Mouse (Mus musculus) midbrain, embryonic 14.5 days (tissue): ENCODE data around the gene Cpsf4l. TPM values are rescaled to one million over a fixed set of nuclear protein-coding genes. Genes with fewer than 3 reads are reported as not detected.

Experiments used
- ATAC-seq: fragments of 200-750 bp; cut with Nextera tagmentation; 2 replicates; pipeline ENCODE4 v1.8.0; 2017; ENCODE audit warnings: moderate number of reproducible peaks, moderate library complexity; ENCODE audit not compliant: low FRiP score, low TSS enrichment
- DNase-seq: peaks from one replicate; pipeline ENCODE4 v3.0.0-alpha.2; 2015
- H3K27ac ChIP-seq: fragments of 300-500 bp; sonication (generic); replicated peaks from 2 replicates; pipeline ENCODE4 v1.5.1; 2014; ENCODE audit warnings: mild to moderate bottlenecking, low read depth, low read length, moderate library complexity
- H3K27me3 ChIP-seq: fragments of 300-500 bp; sonication (generic); 2 replicates; pipeline ENCODE4 v1.6.1; 2014; ENCODE audit warnings: low read length, control low read depth, mixed read lengths; ENCODE audit not compliant: control insufficient read depth, insufficient read depth
- H3K36me3 ChIP-seq: fragments of 300-500 bp; sonication (generic); 2 replicates; pipeline ENCODE4 v1.6.1; 2014; ENCODE audit warnings: low read length, control low read depth; ENCODE audit not compliant: control insufficient read depth, insufficient read depth
- H3K4me1 ChIP-seq: fragments of 300-500 bp; sonication (generic); 2 replicates; pipeline ENCODE4 v1.6.1; 2014; ENCODE audit warnings: mild to moderate bottlenecking, antibody characterized with exemption, low read length, control low read depth; ENCODE audit not compliant: control insufficient read depth, insufficient read depth
- H3K4me2 ChIP-seq: fragments of 300-500 bp; sonication (generic); 2 replicates; pipeline ENCODE4 v1.6.1; 2014; ENCODE audit warnings: mild to moderate bottlenecking, low read length, moderate library complexity
- H3K4me3 ChIP-seq: fragments of 300-500 bp; sonication (generic); replicated peaks from 2 replicates; pipeline ENCODE4 v1.5.1; 2014; ENCODE audit warnings: low read depth, low read length
- H3K9ac ChIP-seq: fragments of 300-500 bp; sonication (generic); replicated peaks from 2 replicates; pipeline ENCODE4 v1.6.1; 2014; ENCODE audit warnings: mild to moderate bottlenecking, low read length, moderate library complexity
- H3K9me3 ChIP-seq: fragments of 300-500 bp; sonication (generic); 2 replicates; pipeline ENCODE4 v1.6.1; 2016; ENCODE audit warnings: low read length, control low read depth, mixed read lengths; ENCODE audit not compliant: control insufficient read depth
- WGBS: fragments of 180-500 bp; shearing (Covaris S2); extraction: QIAGEN DNeasy Blood & Tissue Kit; methylation state at CpG from one replicate; pipeline ENCODE4 v1.1.7; 2014; 5-methylcytosine and 5-hydroxymethylcytosine counted together
- polyA plus RNA-seq: library from polyadenylated mRNA; unstranded; fragments of >200 nt; fragmentation: Nextera tagmentation; extraction: Ambion mirVana; gene quantifications from 2 replicates; pipeline ENCODE4 v1.2.1, GENCODE M21; 2014

The Cpsf4l gene
- polyA plus RNA-seq, 1 experiment from 2014 or later = 0.47 TPM

GRCm38 (mm10) chr11:113715078-113715674 lies 5.4 kb upstream of the Cpsf4l start:
- Histone ChIP-seq H3K27ac (no peak overlapping the region), H3K9ac (no peak overlapping the region), H3K36me3 (no peaks in the 10 kb centered on the region), H3K27me3 (no peaks in the 10 kb centered on the region), H3K9me3 (no peaks in the 10 kb centered on the region), H3K4me1 (peaks cover 10% of the 10 kb centered on the region), H3K4me2 (no peak overlapping the region), H3K4me3 (no peak overlapping the region)
- ATAC-seq (no peak), DNase-seq (no peak)
- WGBS = 71% methylated on average over 7 of the region's 7 CpGs

- no peak overlapping the region; the same call in 1 of the 2 replicates for H3K27ac ChIP-seq
- no peaks in the 10 kb centered on the region for H3K9me3 ChIP-seq
- H3K36me3 ChIP-seq = 0 out of 2 replicates have a peak, but pooled peaks cover 3% of the 10 kb centered on the region
Observed at GRCm38 (mm10) chr11:113711061-113711460, 1.2 kb upstream of the Cpsf4l start.

GRCm38 (mm10) chr11:113710257-113710777 lies 500 bp upstream of the Cpsf4l start:
- peaks cover 22% of the 10 kb centered on the region for H3K4me1 ChIP-seq
- H3K36me3 ChIP-seq = 0 out of 2 replicates have a peak, but pooled peaks cover 3% of the 10 kb centered on the region
- H3K4me3 ChIP-seq = no peak overlapping the region
- under 1% methylated on average over 10 of the region's 10 CpGs for WGBS
- H3K27me3 ChIP-seq = no peaks in the 10 kb centered on the region
- peak; percentile 80 for DNase-seq
- H3K27ac ChIP-seq = peak overlapping the region; percentile 70
- peak overlapping the region; percentile 32; the same call in 1 of the 2 replicates for H3K9ac ChIP-seq
- peak; percentile 40; the same call in 1 of the 2 replicates for ATAC-seq
- no peak overlapping the region; the same call in 1 of the 2 replicates for H3K4me2 ChIP-seq
- no peaks in the 10 kb centered on the region for H3K9me3 ChIP-seq

More at GRCm38 (mm10) chr11:113711061-113711460, 1.2 kb upstream of the Cpsf4l start:
- H3K4me3 ChIP-seq = no peak overlapping the region
- H3K27me3 ChIP-seq = no peaks in the 10 kb centered on the region
- no peak overlapping the region for H3K9ac ChIP-seq
- DNase-seq = no peak
- H3K4me2 ChIP-seq = no peak overlapping the region
- ATAC-seq = no peak
- 38% methylated on average over 1 of the region's 1 CpGs for WGBS
- peaks cover 22% of the 10 kb centered on the region for H3K4me1 ChIP-seq

GRCm38 (mm10) chr11:113709272-113709671 lies 545 bp downstream of the Cpsf4l start:
- Histone ChIP-seq H3K9me3 (no peaks in the 10 kb centered on the region), H3K4me1 (peaks cover 22% of the 10 kb centered on the region), H3K27me3 (no peaks in the 10 kb centered on the region), H3K27ac (0 out of 2 replicates have a peak overlapping the region, but pooled peaks have one; percentile 70), H3K4me3 (no peak overlapping the region), H3K36me3 (0 out of 2 replicates have a peak, but pooled peaks cover 3% of the 10 kb centered on the region), H3K4me2 (0 out of 2 replicates have a peak overlapping the region, but pooled peaks have one; percentile 12), H3K9ac (0 out of 2 replicates have a peak overlapping the region, but pooled peaks have one; percentile 12)
- ATAC-seq (peak; percentile 31; the same call in 1 of the 2 replicates), DNase-seq (no peak)
- WGBS = 12% methylated on average over 15 of the region's 15 CpGs

- Histone ChIP-seq H3K27ac (no peak overlapping the region), H3K9ac (no peak overlapping the region), H3K4me3 (no peak overlapping the region), H3K9me3 (no peaks in the 10 kb centered on the region), H3K27me3 (no peaks in the 10 kb centered on the region), H3K4me2 (no peak overlapping the region), H3K36me3 (0 out of 2 replicates have a peak, but pooled peaks cover 3% of the 10 kb centered on the region), H3K4me1 (peaks cover 22% of the 10 kb centered on the region)
- WGBS = 54% methylated on average over 19 of the region's 19 CpGs
- no peak for DNase-seq
- no peak for ATAC-seq
Observed at GRCm38 (mm10) chr11:113708629-113709213, 1.1 kb downstream of the Cpsf4l start.

GRCm38 (mm10) chr11:113705966-113706652 lies 3.7 kb downstream of the Cpsf4l start:
- no peak for DNase-seq
- no peak for ATAC-seq
- WGBS = 91% methylated on average over 15 of the region's 15 CpGs
- Histone ChIP-seq H3K4me2 (no peak overlapping the region), H3K27ac (no peak overlapping the region), H3K36me3 (0 out of 2 replicates have a peak, but pooled peaks cover 7% of the 10 kb centered on the region), H3K27me3 (no peaks in the 10 kb centered on the region), H3K4me1 (peaks cover 21% of the 10 kb centered on the region), H3K9me3 (no peaks in the 10 kb centered on the region), H3K9ac (no peak overlapping the region), H3K4me3 (no peak overlapping the region)

- Histone ChIP-seq H3K4me1 (no peaks in the 10 kb centered on the region), H3K9me3 (no peaks in the 10 kb centered on the region), H3K36me3 (0 out of 2 replicates have a peak, but pooled peaks cover 10% of the 10 kb centered on the region), H3K9ac (no peak overlapping the region), H3K4me2 (no peak overlapping the region), H3K27me3 (no peaks in the 10 kb centered on the region), H3K4me3 (no peak overlapping the region), H3K27ac (no peak overlapping the region)
- DNase-seq (peak; percentile 85), ATAC-seq (peak; percentile 27; the same call in 1 of the 2 replicates)
- WGBS = 44% methylated on average over 5 of the region's 5 CpGs
Observed at GRCm38 (mm10) chr11:113703758-113704157, 6.1 kb downstream of the Cpsf4l start.

- Histone ChIP-seq H3K9me3 (no peaks in the 10 kb centered on the region), H3K27ac (no peak overlapping the region), H3K4me1 (no peaks in the 10 kb centered on the region), H3K27me3 (no peaks in the 10 kb centered on the region), H3K4me2 (no peak overlapping the region), H3K36me3 (peaks cover 28% of the 10 kb centered on the region), H3K9ac (no peak overlapping the region), H3K4me3 (no peak overlapping the region)
- no peak for ATAC-seq
- 87% methylated on average over 7 of the region's 7 CpGs for WGBS
- no peak for DNase-seq
Observed at GRCm38 (mm10) chr11:113699643-113700042, 10.2 kb downstream of the Cpsf4l start.
